Mouse (Mus musculus) small intestine, adult 2 months (tissue): ENCODE measurements around the gene Ackr2.

Source experiments
- CTCF ChIP-seq: fragments of 200-500 bp; IDR thresholded peaks from 2 replicates; pipeline ENCODE4 v1.5.1; 2012; ENCODE audit warnings: low read depth, mild to moderate bottlenecking, control low read depth, inconsistent platforms, low read length, moderate library complexity, mixed read lengths; ENCODE audit not compliant: insufficient replicate concordance, insufficient read length; ENCODE audit errors: extremely low read depth
- POLR2A ChIP-seq: fragments of 200-500 bp; IDR thresholded peaks from 2 replicates; pipeline ENCODE4 v1.6.1; 2012; ENCODE audit warnings: low read depth, mild to moderate bottlenecking, control low read depth, inconsistent platforms, low read length, moderate library complexity

DNA sequence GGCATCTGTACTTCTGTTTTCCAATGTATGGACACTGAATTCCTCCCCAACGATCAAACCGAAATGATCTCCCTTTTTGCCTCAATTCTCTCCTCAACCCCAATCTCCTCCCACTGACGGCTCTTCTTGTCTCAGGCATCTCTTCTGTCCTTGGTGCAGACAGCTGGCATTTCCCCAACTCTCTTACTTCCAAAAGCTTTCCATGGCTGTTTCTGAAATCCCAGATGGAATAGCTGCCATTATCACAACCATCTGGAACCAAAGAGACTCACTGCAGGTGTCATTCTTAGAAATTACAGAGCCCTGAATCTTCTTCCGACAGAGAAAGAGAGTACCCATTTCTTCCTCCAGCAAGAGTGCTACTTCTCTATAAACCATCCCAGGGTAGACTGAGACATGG lies 36.7 kb downstream of the Ackr2 start:
- TF ChIP-seq CTCF = no peak
- TF ChIP-seq POLR2A = no peak
